Mouse (Mus musculus): ENCODE results near the gene Taf6. TPM values are rescaled to one million over a fixed set of nuclear protein-coding genes. Genes with fewer than 3 reads are reported as not detected.

Gene Taf6
- total RNA-seq, 2 experiments from 2014 or later = 39.3 to 42.0 TPM

DNA sequence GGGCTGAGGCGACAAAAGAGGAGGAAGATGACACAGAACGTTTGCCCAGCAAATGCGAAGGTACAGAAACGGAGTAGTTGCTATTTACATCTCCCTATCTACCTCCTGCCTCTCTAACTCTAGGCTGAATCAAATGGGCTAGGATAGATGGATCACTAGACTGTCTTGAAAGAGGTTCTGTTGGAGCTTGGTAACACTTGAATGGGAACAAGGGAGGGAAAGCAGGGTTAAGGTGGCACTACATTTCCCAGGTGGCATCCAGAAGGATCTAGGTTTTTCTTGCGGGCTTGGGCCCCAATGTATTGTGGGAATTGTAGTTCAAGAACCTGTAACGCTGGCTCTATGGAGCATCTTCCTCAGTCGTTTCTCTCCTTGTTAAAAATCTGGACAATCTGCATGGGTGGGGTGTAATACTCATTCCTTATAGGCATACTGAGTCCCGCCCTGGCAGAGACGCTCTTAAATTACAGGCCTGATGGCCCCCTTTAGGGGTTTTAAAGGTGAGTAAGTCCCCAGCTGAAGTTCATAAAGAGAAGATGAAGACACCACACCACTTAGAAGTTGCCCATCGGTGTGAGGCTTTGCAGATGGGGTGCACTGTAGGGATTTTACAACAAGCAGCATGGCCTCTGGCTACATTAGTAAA is 533 bp upstream of the Taf6 start:
- peak; percentile 83 to 94 for DNase-seq (ENCODE audit: low spot score in 2 of 2)
- intact Hi-C loops (cut with DNase I) = loop anchor here (1.0 kb wide), 2 partner anchors 16 to 26 kb away; partner anchors contain the start of gene Cops6

DNA sequence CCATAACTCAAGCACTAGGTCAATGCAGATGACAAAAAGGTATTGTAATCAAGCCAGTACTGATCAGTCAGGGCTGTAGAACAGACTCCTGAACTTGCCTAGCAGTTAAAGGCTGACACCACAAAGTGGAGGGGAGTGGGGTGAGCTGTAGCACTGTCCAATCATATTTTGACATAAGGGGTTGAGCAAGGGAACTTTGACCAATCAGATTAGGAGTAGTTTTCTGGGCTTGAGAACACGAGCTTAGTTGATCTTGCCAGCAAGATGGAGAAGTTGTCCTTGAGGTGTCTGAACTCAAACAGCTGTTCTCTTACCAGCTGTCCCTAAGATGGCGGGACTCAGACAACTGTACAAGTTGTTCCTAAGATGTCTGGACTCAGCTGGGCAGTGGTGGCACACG is 14.0 kb downstream of the Taf6 start:
- intact Hi-C loops (cut with DNase I) = loop anchor here (5.0 kb wide), 1 partner anchor 386 kb away; the partner anchor contains the start of genes Mepce and Zcwpw1
- no peak for DNase-seq (ENCODE audit: low spot score in 2 of 2)

DNA sequence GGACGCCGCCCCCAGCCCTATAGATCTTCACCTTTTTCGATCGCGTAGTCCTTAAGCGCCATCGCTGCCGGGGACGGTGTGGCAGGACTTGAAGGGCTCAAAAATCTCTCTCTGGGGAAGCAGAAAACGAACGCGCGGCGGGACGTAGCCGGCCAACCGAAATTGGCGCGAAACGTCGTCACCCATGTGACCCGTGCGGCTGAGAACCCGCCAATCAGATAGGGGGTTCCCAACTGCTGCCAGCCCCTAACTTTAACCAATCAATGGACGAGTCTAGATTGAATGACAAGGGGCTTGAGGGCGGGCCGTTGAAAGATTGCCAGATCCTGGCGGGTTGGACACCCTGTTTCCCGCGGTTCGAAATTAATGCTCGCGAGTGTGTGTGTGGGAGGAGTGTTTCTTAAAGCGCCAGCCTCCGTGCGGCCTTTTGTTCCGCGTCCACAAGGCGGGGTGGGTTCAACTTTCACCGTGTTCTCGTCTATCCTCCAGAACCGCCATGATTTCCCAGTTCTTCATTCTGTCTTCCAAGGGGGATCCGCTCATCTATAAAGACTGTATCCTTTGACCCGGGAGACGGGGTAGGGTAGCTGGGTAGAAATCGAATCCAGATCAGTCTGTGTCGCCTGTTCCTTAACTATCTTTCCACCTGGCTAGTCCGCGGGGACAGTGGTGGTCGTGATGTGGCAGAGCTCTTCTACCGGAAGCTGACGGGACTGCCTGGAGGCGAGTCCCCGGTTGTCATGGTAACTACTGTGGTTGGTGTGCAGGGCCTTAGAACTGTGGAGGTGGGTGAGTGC is 15.4 kb downstream of the Taf6 start, which contains the start of the genes Ap4m1 and Mcm7:
Ap4m1 (plus strand) TSS at position 308 of the 797 bp plus-strand sequence.
Mcm7 (minus strand) TSS at position 728 of the 797 bp plus-strand sequence.
- peak; percentile 95 to 99 for DNase-seq (ENCODE audit: low spot score in 2 of 2)
- intact Hi-C loops (cut with DNase I) = loop anchor here (1.0 to 5.0 kb wide), 3 partner anchors 11 to 385 kb away; partner anchors contain the start of genes Cnpy4, Cops6, Mepce and Taf6

DNA sequence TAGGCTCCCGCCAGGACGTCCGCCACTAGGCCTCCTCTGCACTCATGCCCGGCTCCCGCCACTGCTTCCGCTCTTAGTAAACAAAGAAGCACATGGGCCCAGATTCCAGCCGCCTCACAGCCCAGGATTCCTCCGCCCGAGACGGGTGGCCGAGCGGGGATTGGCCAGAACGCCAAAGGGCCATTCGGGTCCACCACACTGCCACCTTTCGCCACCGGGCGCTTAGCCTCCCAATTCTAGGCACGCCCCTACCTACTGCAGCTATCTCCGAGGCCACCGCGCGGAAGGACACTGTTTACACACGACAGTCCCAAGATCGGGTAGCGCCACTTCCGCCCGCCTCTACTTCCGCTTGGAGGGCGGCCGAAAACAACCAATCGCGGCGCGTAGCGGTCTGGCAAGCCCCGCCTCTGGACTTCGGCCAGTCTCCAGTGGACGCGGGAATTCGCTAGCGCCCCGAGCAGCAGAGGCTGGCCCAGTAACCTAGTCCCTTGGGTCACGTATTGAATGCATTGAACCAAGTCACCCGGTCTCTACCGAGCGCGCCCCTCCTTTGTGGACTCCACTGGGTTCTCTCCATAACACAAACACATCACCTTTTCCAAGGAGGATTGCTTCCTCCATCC is 16.2 kb downstream of the Taf6 start:
- DNase-seq (ENCODE audit: low spot score in 2 of 2) = peak; percentile 96 to 98
- intact Hi-C loops (cut with DNase I) = loop anchor here (1.0 to 5.0 kb wide), 3 partner anchors 10 to 384 kb away; partner anchors contain the start of genes Cnpy4, Cops6, Mepce and Taf6

DNA sequence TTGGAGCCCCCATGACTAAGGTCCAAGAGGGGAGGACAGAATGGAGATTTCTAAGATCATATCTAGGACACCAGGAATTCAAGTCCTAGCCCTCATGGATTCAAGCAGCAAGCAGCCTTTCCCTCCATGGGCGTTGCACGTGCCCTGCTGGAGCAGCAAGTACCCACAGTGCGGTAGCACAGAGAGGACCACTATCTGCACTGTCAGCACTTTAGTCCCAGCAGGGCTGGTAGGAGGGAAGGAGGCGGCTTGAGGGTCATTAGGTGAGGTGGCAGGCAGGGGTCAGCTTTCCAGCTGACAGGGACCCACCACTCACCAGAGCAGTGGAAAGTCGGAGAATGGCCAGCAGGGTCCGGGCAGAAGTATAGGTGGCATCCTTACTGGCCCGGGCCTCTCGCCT is 21.7 kb downstream of the Taf6 start:
- intact Hi-C loops (cut with DNase I) = no loop called here
- no peak for DNase-seq (ENCODE audit: low spot score in 2 of 2)

DNA sequence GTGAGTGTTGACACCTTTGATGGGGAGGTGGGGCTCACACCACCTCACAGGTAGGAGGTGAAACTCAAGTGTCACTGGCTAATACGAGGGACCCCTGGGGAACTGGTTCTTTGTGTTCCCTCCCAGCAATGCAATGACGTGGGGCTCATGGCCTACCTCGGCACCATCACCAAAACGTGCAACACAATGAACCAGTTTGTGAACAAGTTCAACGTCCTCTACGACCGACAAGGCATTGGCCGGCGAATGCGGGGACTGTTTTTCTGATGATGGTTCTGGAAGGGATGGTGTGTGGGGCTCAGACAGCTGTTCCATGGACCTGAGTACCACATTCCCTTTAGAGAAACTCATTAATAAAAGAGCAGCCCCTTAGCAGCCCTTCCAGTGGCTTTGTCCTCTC is 23.6 kb downstream of the Taf6 start:
- intact Hi-C loops (cut with DNase I) = no loop called here

DNA sequence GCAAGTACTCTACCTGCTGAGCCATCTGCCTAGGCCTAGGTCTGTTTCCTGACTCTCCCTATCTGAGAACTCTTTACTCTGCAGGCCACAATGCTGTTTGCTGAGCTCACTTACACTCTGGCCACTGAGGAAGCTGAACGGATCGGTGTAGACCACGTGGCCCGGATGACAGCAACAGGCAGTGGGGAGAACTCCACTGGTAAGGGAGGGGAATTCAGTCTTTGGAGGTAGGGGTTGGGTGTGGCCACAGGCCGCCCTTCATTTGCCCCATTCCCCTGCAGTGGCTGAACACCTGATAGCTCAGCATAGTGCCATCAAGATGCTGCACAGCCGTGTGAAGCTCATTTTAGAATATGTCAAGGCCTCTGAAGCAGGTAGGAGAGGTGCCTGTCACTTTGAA is 24.2 kb downstream of the Taf6 start:
- intact Hi-C loops (cut with DNase I) = no loop called here

More for the DNA sequence above, 23.6 kb downstream of the Taf6 start:
- DNase-seq (ENCODE audit: low spot score in 2 of 2) = no peak

DNA sequence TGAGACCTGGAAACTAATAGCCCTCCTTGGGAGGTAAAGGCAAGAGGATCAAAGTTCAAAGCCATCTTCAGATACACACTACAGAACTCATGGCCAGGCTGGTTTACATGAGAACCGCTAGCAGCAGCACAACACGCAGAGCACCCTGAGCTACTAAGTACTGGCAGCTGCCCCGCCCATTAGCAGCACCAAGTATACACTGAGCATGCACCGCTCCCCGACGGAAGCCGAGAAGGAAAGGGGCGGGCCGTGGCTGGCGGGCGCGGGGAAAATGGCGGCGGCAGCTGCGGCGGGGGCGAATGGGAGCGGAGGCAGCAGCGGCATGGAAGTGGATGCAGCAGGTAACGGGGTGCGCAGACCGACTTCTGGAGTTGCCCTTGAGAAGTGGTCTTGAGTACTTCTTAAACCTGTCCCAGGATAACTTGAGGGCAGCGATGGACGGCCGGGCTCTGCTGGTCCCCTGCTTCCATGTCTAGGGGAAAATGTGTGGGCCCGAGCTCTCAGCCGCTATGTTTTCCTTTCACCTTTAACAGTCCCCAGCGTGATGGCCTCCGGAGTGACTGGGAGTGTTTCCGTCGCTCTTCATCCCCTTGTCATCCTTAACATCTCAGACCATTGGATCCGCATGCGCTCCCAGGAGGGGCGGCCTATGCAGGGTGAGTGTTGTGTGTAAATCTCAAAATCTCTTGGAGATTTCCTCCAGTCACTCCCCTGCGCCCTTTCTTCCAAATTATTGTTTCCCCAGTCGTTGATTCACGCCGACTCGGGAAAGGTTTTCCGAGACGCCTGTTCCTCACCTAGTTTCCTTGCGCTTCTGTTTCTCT is 26.2 kb downstream of the Taf6 start, which contains the start of gene Cops6:
Cops6 (plus strand) TSS at position 230 of the 824 bp plus-strand sequence.
- intact Hi-C loops (cut with DNase I) = loop anchor here (1.0 kb wide), 2 partner anchors 10 to 26 kb away; partner anchors contain the start of genes Cnpy4 and Taf6

More for the DNA sequence above, 24.2 kb downstream of the Taf6 start:
- no peak for DNase-seq (ENCODE audit: low spot score in 2 of 2)

DNA sequence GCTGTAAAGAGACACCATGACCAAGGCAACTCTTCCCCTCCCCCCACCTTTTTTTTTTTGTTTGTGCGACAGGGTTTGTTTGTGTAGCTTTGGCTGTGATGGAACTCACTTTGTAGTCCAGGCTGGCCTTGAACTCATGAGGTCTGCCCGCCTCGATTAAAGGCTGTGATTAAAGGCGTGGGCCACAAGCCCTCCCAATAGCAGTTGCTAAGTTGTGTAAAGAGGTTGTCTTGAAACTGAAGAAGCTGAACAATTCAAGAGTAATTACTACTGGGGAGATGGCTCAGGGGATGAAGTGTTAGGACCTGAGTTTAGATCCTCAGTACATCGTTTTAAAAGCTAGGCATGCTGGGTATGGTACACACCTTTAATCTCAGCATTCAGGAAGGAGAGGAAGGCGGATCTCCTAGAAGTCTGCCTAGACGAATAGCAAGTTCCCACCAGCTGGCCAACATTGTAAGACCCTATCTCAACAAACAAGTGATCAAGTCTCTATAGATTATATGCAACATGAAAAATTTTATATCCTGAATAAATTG is 27.0 kb downstream of the Taf6 start:
- DNase-seq (ENCODE audit: low spot score in 2 of 2) = no peak
- intact Hi-C loops (cut with DNase I) = no loop called here

More for the DNA sequence above, 26.2 kb downstream of the Taf6 start, which contains the start of gene Cops6:
- DNase-seq (ENCODE audit: low spot score in 2 of 2) = peak; percentile 95 to 97

DNA sequence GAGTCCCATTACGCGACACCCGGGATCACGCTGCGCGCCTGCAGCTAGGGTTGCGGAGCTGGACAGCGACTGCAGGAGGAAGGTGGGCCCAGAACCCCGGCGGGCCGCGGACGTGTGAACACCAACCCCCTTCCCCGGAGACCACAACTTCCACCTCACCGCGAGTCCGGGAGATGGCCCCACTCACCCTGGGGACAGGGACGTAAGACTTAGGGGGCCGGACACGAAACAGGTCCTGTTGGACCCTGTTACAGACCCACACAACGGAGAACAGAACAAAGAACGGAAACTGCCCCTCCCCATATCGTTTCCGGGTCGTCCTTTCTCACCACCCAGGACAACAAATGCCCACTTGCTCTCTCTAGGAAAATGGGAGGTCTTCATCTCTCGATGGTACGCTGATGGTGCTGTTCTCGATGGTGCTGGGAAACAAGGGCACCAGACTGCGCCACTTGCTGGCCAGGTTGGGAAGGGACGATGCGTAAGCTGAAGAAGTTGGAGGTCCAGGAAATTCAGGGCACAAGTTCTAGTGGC is 31.7 kb downstream of the Taf6 start, which contains the start of gene Zfp113:
Zfp113 (minus strand) TSS at position 302 of the 534 bp plus-strand sequence.
- intact Hi-C loops (cut with DNase I) = loop anchor here (1.0 to 5.0 kb wide), 3 partner anchors 39 to 368 kb away; partner anchors contain the start of genes Mepce, Zcwpw1, Zkscan1 and Zscan21
- peak; percentile 90 to 97 for DNase-seq (ENCODE audit: low spot score in 2 of 2)

DNA sequence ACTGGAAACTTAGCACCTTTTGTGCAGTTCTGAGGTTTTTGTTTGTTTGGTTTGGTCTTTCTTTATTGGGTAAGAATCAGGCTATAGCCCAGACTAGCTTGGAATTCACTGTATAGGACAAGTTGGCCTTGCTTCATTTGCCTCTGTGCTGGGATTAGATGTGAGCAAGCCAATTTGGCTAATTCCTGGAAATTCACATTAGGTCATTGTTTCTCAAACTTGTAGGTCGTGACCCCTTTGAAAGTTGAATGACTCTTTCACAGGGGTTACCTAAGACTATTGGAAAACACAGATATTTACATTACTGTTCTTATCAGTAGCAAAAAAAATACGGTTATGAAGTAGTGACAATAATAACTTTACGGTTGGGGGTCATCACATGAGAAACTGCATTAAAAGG is 32.9 kb downstream of the Taf6 start:
- intact Hi-C loops (cut with DNase I) = loop anchor here (2.0 to 5.0 kb wide), 2 partner anchors 70 to 267 kb away; partner anchors contain the start of gene Zkscan1
- no peak for DNase-seq (ENCODE audit: low spot score in 2 of 2)

DNA sequence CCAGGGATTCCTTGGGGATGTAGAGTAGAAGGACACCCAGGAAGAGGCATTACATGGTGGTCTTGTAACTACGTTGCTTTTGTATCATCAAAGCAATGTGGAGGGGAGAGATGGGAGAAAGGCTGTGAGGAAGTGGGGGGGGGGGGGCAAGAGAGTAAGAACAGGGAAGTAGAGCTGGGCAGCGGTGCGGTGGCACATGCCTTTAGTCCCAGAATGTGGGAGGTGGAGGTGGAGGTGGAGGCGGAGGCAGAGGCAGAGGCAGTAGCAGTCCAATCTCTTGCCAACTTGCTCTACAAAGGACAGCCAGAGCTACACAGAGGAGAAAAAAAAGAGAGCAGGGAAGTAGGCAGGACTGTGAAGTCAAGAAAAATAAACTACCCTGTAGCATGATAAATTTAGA is 48.7 kb downstream of the Taf6 start:
- intact Hi-C loops (cut with DNase I) = loop anchor here (5.0 kb wide), 1 partner anchor 251 kb away; no protein-coding TSS in a partner anchor
- DNase-seq (ENCODE audit: low spot score in 2 of 2) = no peak

DNA sequence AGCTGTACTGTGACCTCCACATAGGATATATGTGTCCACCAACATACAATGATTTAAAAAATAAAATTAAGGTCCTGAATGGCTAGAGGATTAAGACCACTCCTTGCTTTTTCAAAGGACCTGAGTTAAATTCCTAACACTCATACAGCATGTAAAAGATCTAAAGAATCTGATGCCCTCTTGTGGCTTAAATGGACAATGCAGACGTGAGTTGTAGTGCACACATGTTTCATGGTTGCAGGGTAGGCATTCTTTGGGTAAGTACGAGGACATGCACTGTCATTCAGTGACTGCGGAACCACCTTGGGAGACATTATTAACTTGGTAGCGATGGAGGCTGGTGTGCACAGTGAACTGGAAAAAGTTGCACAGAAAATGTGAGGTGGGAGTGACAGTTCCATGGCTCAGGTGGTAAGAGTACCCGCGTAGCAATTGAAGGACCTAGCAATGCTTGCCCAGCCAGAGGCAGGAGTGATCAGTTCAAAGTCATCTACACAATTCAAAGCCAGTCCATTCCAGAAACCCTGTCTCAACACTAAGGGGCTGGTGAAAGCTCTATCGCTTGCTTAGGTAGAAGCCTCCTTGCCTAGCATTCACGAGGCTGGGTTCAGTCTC is 49.2 kb downstream of the Taf6 start:
- peak in 1 of 2 experiments; percentile 37 for DNase-seq (ENCODE audit: low spot score in 2 of 2)
- intact Hi-C loops (cut with DNase I) = loop anchor here (5.0 kb wide), 1 partner anchor 251 kb away; no protein-coding TSS in a partner anchor

DNA sequence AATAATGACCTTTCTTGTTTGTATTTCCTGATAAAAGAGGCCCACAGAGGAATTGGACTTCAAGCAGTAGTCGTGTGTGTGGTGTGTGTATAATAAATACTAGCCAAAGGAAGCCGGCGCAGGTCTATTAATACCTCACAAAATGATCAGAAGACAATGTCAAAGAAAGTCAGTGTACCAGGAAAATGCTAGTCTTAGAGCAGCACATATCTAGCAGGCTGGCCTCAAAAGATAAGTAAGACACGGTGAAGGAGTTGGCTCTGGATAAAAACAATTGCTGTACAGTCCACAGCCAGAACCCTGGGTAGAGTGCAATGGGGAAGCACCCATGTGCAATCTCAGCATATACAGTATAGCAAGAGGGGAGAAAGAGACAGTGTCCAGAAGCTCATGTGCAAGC is 50.0 kb downstream of the Taf6 start:
- no peak for DNase-seq (ENCODE audit: low spot score in 2 of 2)
- intact Hi-C loops (cut with DNase I) = loop anchor here (5.0 kb wide), 1 partner anchor 250 kb away; no protein-coding TSS in a partner anchor

DNA sequence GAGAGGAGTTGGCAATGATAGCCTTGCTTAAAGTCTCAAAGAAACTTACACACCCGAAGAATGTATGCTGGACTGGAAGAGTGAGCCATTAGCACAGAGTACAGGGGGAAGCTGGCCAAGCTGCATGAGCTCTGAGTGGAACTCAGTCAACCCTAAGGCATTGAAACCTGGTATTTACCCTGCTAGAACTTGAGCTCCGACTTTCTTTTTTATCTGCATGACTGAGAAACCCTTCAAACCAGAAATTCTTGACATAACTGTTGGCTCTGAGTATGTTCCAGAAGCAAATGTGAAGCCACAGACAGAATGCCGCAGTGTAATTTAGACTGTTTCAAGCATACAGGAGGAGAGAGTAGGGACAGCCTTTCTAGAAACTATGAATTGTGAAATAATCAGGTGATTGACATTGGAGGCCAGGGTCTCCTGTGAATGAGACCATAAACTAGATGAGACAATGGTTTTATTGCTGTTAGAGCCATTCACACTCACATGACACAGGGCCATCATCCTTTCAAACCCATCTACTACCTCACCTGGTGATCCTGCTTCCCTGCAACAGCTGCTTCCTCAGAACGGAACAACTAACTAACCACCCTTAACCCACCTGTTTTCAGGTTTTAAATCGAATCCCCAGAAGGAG is 54.7 kb downstream of the Taf6 start:
- DNase-seq (ENCODE audit: low spot score in 2 of 2) = no peak
- intact Hi-C loops (cut with DNase I) = no loop called here

Data from left cerebral cortex, postnatal 25 days (tissue).